Mouse (Mus musculus) embryo, embryonic 10.5 days (tissue): Measurements from ENCODE around the gene Ube4b.

Experiments
- DNase-seq: peaks from one replicate; pipeline ENCODE4 v3.0.0-alpha.2; 2015; ENCODE audit warnings: low spot score

The Ube4b gene

DNA sequence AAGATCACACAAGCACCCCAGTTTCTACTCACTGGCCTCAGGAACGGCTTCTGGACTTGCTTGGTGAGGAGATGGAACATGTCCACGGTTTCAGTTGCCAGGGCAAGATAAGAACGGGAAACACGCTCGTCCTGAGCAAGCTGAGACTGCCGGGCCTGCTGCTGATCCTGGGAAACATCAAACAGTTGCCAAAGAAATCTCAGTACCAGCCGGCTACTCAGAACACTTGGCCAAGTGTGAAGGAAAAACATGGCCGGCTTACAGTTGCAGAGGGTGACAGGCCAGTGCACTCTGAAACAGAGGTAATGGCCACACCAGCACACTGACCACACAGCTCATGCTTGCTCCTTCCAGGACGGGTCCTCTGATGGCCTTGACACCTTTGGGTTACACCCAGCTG is 89.2 kb downstream of the Ube4b start:
- DNase-seq = no peak

DNA sequence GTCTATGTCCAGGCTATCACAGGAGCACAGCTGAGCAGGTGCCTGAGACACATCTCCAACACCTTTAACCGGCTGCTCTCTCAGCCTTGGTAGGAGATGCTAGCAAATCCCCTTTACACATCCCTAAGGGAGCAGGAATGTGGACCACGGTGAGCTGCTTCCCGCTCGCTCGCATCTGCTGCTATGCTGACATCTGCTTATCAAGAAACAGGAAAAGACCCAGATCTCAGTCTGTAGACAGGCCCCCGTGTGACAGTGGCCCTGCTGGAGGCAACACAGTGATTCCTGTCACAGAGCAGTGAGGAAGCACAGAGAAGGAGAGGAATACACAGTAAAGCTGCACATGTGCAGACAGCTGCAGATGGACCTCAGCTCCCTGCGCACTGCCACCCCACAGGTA is 90.2 kb downstream of the Ube4b start:
- no peak for DNase-seq

- no peak for DNase-seq
Observed at GRCm38 (mm10) chr4:149334881-149335280, 91.7 kb downstream of the Ube4b start.

GRCm38 (mm10) chr4:149332726-149333125 is 93.8 kb downstream of the Ube4b start:
- DNase-seq = no peak

- no peak for DNase-seq
Observed at GRCm38 (mm10) chr4:149330495-149330894, 96.1 kb downstream of the Ube4b start.

GRCm38 (mm10) chr4:149328735-149329134 is 97.8 kb downstream of the Ube4b start:
- DNase-seq = no peak

GRCm38 (mm10) chr4:149327281-149327680 is 99.3 kb downstream of the Ube4b start:
- DNase-seq = no peak

- DNase-seq = no peak
Observed at GRCm38 (mm10) chr4:149325411-149326162, 101.0 kb downstream of the Ube4b start.

DNA sequence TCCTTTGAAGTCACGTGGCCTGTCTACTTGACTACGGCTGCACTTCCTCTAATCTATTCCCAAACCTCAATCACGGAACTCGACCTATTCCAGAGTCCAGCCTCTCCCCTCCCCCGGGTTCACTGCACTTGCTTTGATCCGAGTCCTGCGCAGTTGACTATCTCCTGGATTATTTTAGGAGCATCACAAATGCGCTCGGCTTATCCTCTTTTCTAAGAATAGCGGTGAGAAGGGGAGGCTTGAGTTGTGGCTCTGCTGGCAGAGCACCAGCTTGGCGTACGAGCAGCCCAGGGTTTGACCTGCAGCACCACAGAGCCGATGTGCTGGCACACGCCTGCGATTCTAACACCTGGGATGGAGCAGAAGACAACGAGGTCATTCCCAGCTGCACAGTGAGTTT is 102.8 kb downstream of the Ube4b start:
- no peak for DNase-seq

- DNase-seq = no peak
Observed at GRCm38 (mm10) chr4:149322718-149323117, 103.8 kb downstream of the Ube4b start.

GRCm38 (mm10) chr4:149322286-149322685 is 104.3 kb downstream of the Ube4b start:
- no peak for DNase-seq

- no peak for DNase-seq
Observed at GRCm38 (mm10) chr4:149319088-149319487, 107.5 kb downstream of the Ube4b start.

DNA sequence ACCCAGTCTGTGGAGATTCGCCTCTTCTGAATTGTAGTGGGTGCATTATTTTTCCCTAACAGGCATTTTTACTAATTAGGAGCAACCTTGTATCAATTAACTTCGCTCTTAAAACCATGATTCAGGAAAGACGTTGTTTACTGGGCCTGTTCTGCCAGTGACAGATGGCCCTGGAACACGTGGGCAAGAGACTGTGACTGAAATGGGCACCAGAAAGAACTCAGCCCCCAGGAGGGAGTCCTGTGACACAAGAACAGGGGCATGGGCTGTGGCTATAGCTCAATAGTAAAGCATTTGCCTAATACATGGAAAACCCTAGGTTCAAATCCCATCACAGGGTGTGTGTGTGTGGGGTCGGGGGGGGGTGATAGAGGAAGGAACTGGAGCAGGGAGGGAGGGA is 109.2 kb downstream of the Ube4b start:
- no peak for DNase-seq

DNA sequence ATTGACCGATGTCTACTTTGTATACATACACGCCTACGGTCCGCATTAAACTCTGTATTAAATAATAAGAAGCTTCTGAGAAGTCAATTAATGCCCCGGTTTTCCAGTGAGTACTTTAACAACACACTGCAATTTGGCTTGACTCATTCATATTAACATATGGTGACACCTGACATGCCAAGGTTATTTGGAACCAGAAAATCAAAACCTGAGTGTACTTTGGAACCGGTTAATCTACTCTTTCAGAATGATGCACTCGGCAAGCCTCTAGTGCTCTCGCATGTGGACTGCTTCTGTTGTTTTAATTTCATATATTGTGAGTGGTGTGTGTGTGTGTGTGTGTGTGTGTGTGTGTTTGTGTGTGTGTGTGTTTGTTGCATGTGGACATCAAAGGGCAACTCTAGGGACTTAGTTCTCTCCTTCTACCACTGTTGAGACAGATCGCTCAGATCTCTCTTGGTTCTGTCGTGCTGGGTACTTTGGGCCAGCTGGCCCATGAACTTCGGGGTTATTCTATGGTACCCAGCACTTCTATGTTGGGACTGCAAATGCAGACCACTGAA is 112.2 kb downstream of the Ube4b start:
- no peak for DNase-seq

GRCm38 (mm10) chr4:149313558-149314253 is 112.8 kb downstream of the Ube4b start:
- DNase-seq = no peak

- no peak for DNase-seq
Observed at GRCm38 (mm10) chr4:149311996-149312395, 114.6 kb downstream of the Ube4b start.

DNA sequence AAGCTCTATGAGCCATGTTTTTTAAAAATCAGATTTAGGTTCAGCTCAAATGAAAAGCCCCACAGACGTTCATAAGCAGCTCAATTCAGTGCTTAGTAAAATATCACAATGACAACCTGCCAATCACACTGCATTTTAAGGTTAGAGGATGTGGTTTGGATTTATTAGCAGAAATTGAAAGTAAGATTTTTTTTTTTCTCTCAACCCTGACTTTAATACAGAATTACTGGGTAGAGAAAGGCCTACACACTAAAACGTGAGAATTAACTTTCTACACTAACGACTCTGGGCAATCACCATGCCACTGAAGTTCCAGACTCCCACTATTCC is 118.1 kb downstream of the Ube4b start:
- DNase-seq = no peak

GRCm38 (mm10) chr4:149307596-149308490 is 118.7 kb downstream of the Ube4b start, which contains the start of gene Kif1b:
Gene Kif1b (minus strand): TSS chr4:149307693.
- peak; percentile 97 for DNase-seq

GRCm38 (mm10) chr4:149306712-149307595 is 119.6 kb downstream of the Ube4b start:
- peak; percentile 75 for DNase-seq

- peak; percentile 32 for DNase-seq
Observed at GRCm38 (mm10) chr4:149305761-149306711, 120.5 kb downstream of the Ube4b start.
